Mouse (Mus musculus): ENCODE data around the gene Tmem63a.

GRCm38 (mm10) chr1:180942166-180943031 lies at the start of gene Tmem63a:
- TF ChIP-seq POLR2A (IDR thresholded peaks at IDR 0.05; ENCODE audit: insufficient read length, low read depth) (peak; percentile 69), CEBPB (IDR thresholded peaks at IDR 0.05; ENCODE audit: insufficient read depth, poor library complexity, severe bottlenecking) (no peak), MYOD1 (IDR thresholded peaks at IDR 0.05; ENCODE audit: control insufficient read depth in 1 of 3, insufficient read length in 2 of 3, low read depth in 2 of 3) (no peak)

All from myocyte (in vitro differentiated cells).